Mouse (Mus musculus): ENCODE data around the gene Sec31a.

Sec31a gene

GRCm38 (mm10) chr5:100317842-100318241 lies 98.2 kb downstream of the Sec31a start:
- in situ Hi-C loops (cut with MboI; ENCODE audit: unreplicated experiment in 2 of 2): no loop called here

DNA sequence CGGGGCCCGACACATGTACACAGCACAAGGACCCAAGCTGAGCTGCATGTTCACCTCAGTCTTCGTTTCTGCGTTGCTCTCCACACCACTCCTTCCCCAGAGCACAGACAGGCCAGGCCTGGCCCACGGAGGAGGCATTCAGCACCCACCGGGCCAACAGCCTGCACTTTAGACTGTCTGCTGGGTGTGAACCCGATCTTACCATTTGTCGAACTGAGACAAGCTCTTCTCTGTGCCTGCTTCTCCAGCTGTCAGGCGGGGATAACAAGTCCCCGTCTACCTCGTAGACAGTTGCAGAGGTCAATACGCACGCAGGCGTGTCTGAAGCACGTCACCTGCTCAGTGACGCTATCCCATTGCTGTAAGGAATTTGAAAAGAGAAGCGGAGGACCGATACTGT lies 99.0 kb downstream of the Sec31a start:
- in situ Hi-C loops (cut with MboI; ENCODE audit: unreplicated experiment in 2 of 2): no loop called here

DNA sequence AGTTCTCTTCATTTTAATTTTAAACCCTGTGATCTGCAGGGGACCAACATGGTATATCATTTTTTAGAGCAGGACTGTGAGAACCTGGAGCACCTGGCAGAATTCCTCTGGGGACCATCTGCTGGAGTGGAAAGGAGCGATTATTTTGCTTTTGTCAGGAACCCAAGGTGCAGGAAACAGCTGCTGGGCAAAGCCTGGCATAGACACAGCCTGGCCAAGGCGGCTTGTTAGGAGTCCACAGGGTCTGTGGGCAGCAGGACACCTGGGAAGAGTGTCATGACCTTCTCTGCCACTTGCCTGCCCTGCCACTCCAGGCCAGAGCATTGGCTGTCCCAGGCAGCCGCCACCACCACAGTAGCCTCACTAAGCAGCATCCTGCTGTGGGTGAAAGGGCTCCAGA lies 100.4 kb downstream of the Sec31a start:
- in situ Hi-C loops (cut with MboI; ENCODE audit: unreplicated experiment in 2 of 2): no loop called here

GRCm38 (mm10) chr5:100312391-100312790 lies 103.6 kb downstream of the Sec31a start:
- in situ Hi-C loops (cut with MboI; ENCODE audit: unreplicated experiment in 2 of 2): no loop called here

Measured in v-Abl transformed pro-B cells (cell line).